Mouse (Mus musculus) left cerebral cortex, adult 2 months (tissue): ENCODE results near the gene Odf3l1. TPM values are rescaled to one million over a fixed set of nuclear protein-coding genes. Genes with fewer than 3 reads are reported as not detected.

Source experiments
- DNase-seq, 2 experiments: peaks; one replicate each; pipeline ENCODE4 v3.0.0; 2021 to 2022; ENCODE audit warnings: low spot score in 2 of 2, mixed read lengths in 1 of 2; ENCODE audit errors: extremely low spot score in 1 of 2
- H3K27ac ChIP-seq: fragments of 200-600 bp; 2 replicates; pipeline ENCODE4 v1.8.1; 2022
- H3K4me3 ChIP-seq: fragments of 200-600 bp; 2 replicates; pipeline ENCODE4 v1.8.1; 2022
- CTCF ChIP-seq: fragments of 200-600 bp; IDR thresholded peaks from 2 replicates; pipeline ENCODE4 v1.8.1; 2022; ENCODE audit warnings: antibody characterized with exemption, mild to moderate bottlenecking, moderate library complexity
- intact Hi-C: fragments of 180-260 bp; cut with DNase I; formaldehyde crosslinking; loops from one replicate; pipeline ENCODE4 v1.15.1; 2025
- total RNA-seq, 2 experiments: library from RNA; stranded (reverse); gene quantifications; 2 replicates each; pipeline ENCODE4 v1.2.3; 2021

Odf3l1 gene
- total RNA-seq, 2 experiments from 2014 or later = not detected

DNA sequence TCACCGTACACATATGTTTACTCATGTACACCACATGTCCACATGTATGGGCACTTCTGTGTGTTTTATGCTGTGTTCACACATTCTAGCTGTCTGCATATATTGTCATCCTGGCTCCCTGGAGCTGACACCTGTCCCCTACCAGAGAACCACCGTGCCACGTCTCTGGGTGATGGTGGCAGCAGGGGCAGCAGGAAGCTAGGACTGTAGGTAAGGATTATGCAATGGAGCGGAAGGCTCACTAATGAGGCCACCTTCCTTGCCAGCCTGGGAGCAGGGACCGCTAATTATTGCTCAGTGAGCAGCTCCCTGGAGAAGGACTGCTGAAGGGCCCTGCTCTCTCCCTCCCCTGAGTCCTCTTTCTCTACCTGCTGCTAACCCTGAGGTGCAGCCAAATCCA, 23.8 kb downstream of the Odf3l1 start:
- Histone ChIP-seq H3K4me3 (no peak overlapping the region), H3K27ac (no peak overlapping the region)
- no peak for DNase-seq
- intact Hi-C loops = no loop called here
- TF ChIP-seq CTCF = no peak

GRCm38 (mm10) chr9:56835152-56835551, 29.3 kb downstream of the Odf3l1 start:
- Histone ChIP-seq H3K4me3 (no peak overlapping the region), H3K27ac (no peak overlapping the region)
- intact Hi-C loops = no loop called here
- no peak for DNase-seq
- TF ChIP-seq CTCF = no peak

- H3K27ac ChIP-seq = no peak overlapping the region
- DNase-seq = no peak
- intact Hi-C loops = no loop called here
- TF ChIP-seq CTCF = no peak
- no peak overlapping the region for H3K4me3 ChIP-seq
Observed at GRCm38 (mm10) chr9:56832900-56833299, 31.6 kb downstream of the Odf3l1 start.

DNA sequence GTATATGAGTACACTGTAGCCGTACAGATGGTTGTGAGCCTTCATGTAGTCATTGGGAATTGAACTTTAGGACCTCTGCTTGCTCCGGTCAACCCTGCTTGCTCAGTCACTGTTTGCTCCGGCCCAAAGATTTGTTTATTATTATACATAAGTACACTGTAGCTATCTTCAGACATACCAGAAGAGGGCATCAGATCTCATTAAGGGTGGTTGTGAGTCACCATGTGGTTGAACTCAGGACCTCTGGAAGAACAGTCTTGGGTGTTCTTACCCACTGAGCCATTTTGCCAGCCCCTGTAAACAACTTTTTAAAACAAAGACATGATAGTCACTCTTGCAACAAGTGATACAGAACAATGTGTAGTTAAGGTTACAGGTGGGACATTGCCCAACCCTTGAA, 32.6 kb downstream of the Odf3l1 start:
- intact Hi-C loops = no loop called here

GRCm38 (mm10) chr9:56830162-56830561, 34.3 kb downstream of the Odf3l1 start:
- intact Hi-C loops = no loop called here
- TF ChIP-seq CTCF = no peak
- DNase-seq = no peak
- H3K27ac ChIP-seq = no peak overlapping the region
- no peak overlapping the region for H3K4me3 ChIP-seq

More for the DNA sequence above, 32.6 kb downstream of the Odf3l1 start:
- Histone ChIP-seq H3K4me3 (no peak overlapping the region), H3K27ac (no peak overlapping the region)
- TF ChIP-seq CTCF = peak; percentile 15
- DNase-seq = no peak

DNA sequence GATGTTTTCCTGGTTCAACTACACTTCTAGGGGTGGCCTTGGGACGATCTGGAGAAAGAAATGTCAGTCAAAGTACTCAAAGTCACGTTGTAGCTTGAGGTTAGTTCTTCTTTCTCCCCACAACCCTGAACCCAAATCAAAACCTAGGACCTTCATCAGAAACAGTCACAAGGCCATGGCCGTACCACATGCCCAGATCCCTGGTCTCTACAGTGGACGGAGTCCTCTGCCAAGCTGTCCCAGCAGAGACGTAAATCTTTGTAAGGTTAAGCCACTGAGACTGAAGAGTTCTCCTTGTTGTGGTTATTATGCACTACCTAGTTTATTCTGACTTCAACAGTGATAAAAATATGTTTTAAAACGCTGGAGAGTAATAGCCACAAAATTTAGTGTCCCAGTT, 35.6 kb downstream of the Odf3l1 start:
- Histone ChIP-seq H3K27ac (no peak overlapping the region), H3K4me3 (no peak overlapping the region)
- TF ChIP-seq CTCF = no peak
- no peak for DNase-seq
- intact Hi-C loops = no loop called here

DNA sequence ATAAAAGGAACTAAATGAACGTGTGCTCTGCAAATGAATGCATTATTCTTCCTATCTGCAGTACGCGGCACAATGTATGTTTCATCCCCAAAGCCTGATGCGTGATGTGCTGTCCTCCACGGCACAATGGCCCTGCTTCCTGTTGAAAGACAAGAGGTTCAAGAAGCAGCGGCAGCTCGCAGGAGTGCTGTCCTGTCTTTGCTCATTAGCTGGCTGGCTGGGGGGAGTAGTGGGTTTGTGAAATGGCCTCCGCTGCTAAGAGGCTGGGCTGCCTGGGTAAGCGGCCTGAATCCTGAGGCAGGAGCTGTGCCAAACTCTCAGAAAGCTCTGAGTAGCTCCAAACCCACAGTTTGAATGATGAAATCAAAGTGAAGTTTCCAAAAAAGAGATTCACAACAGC, 36.3 kb downstream of the Odf3l1 start:
- DNase-seq = no peak
- no peak for TF ChIP-seq CTCF
- Histone ChIP-seq H3K4me3 (no peak overlapping the region), H3K27ac (no peak overlapping the region)
- intact Hi-C loops = no loop called here

GRCm38 (mm10) chr9:56825476-56826213, 38.8 kb downstream of the Odf3l1 start:
- intact Hi-C loops = loop anchor here (2.0 kb wide), 1 partner anchor 27 kb away; no protein-coding TSS in a partner anchor
- no peak for TF ChIP-seq CTCF
- Histone ChIP-seq H3K27ac (no peak overlapping the region), H3K4me3 (peak overlapping the region; percentile 33)
- DNase-seq = no peak

- intact Hi-C loops = loop anchor here (2.0 kb wide), 1 partner anchor 26 kb away; no protein-coding TSS in a partner anchor
- DNase-seq = no peak
- Histone ChIP-seq H3K27ac (no peak overlapping the region), H3K4me3 (no peak overlapping the region)
- TF ChIP-seq CTCF = peak; percentile 55
Observed at GRCm38 (mm10) chr9:56824900-56825299, 39.6 kb downstream of the Odf3l1 start.

DNA sequence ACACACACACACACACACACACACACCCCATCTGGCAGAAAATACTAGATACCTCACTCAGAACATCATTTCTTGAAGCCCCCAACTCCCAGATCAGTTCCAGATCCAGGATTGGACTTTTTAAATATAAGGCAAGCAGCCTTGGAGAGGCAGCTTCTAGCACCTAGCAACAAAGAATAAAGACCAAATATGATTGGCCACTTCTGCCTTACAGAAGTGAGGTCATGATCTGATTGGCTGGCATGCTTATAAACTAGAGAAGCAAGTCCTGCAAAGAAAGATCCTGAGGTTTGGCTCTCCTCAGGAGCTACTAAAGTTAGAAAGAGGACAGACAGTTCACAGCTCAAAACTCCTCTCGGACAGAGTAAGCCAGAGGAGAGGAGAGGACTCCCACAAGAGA, 53.6 kb downstream of the Odf3l1 start:
- intact Hi-C loops = no loop called here
- Histone ChIP-seq H3K27ac (no peak overlapping the region), H3K4me3 (no peak overlapping the region)
- no peak for TF ChIP-seq CTCF
- DNase-seq = no peak

DNA sequence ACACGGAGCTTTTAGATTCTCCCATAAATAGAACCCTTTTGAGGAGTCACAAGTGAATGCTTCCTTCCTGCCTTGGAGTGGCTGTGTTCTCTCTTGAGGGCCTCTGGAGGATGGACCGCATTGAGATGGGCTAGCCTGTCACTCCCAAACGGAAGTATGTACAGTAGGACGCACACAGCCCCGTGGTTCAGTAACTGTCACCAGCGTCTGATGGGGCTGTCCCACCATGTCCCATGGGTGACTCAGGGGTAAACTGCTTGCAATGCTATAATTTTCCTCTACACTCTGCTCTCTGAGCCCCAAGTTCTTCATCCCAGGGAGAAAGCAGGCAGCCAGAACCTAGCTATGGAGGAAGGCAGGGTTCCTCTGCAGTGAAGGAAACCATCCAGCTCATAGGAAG, 56.5 kb downstream of the Odf3l1 start:
- DNase-seq = no peak
- TF ChIP-seq CTCF = no peak
- Histone ChIP-seq H3K27ac (no peak overlapping the region), H3K4me3 (no peak overlapping the region)
- intact Hi-C loops = loop anchor here (10.0 kb wide), 1 partner anchor 613 kb away; no protein-coding TSS in a partner anchor

DNA sequence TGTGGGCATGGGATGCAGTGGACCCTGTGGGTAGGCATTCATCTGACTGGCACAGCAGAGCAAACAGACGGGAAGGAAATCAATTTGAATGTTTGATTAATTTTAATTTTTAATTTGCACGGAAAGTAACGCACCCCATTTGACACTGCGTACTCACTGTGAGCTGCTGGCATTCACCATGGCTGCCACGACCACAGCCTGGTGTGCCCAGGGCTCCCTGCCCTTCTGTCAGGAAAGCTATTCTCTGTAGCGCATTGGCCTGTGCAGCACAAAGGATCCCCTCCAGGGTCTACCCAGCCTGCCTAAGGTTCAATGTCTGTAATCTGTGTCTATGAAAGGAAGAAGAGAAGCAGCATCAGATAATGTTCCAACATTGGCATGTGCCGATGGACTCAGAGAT, 61.3 kb downstream of the Odf3l1 start:
- H3K4me3 ChIP-seq = no peak overlapping the region
- H3K27ac ChIP-seq = no peak overlapping the region
- DNase-seq = no peak
- intact Hi-C loops = loop anchor here (10.0 kb wide), 1 partner anchor 608 kb away; no protein-coding TSS in a partner anchor
- no peak for TF ChIP-seq CTCF

Other genes with a start within 250 kb of the Odf3l1 start
- gene Lingo1, start 68.2 kb downstream of the Odf3l1 start, total RNA-seq = 100 to 1,000 TPM; 481 to 504 TPM
- 10 to 100 TPM; 15.2 to 15.9 TPM for gene Cspg4, start 354 bp upstream of the Odf3l1 start, total RNA-seq
- 1 to 10 TPM; 5.8 to 7.3 TPM for gene Snx33, start 63.7 kb upstream of the Odf3l1 start, total RNA-seq
- gene Imp3, start 72.8 kb upstream of the Odf3l1 start, total RNA-seq = 10 to 100 TPM; 49.8 to 50.2 TPM
- 10 to 100 TPM; 13.5 to 16.3 TPM for gene Snupn, start 86.2 kb upstream of the Odf3l1 start, total RNA-seq
- 10 to 100 TPM; 29.7 to 33.1 TPM for gene Ptpn9, start 130.2 kb upstream of the Odf3l1 start, total RNA-seq
- 10 to 100 TPM; 38.8 to 47.5 TPM for gene Sin3a, start 207.4 kb upstream of the Odf3l1 start, total RNA-seq